9 mouse cellular contexts compared by ENCODE assay signal in genomic region chr13:94595289-94595688, GRCm38 (mm10).
DNase-seq lines count a peak whose midpoint lies in the region; ATAC-seq lines count a peak whose summit lies in the region.
"Had no signal": no experiment of that assay in that cellular context is flagged by ENCODE, and none has a peak within 500 bp of the region (broad histone marks: within the 10 kb centered on the region; RNA-seq: fewer than 3 reads in every experiment).

No protein-coding gene starts in this region.

- no peaks in the 10 kb centered on the region for H3K36me3 ChIP-seq in forebrain, embryonic 14.5 days (ENCODE audit: control insufficient read depth, insufficient read depth, low read length)
- H3K36me3 ChIP-seq in limb, embryonic 15.5 days: no peaks in the 10 kb centered on the region
- H3K36me3 ChIP-seq: G1E had no signal

- ATAC-seq in forebrain, embryonic 14.5 days: peak; percentile 74
- ATAC-seq in limb, embryonic 15.5 days (ENCODE audit: insufficient number of reproducible peaks, low FRiP score, low TSS enrichment, low read depth): no peak

- DNase-seq in retina, postnatal 1 day: peak; percentile 16
- DNase-seq in retina, embryonic 14.5 days (ENCODE audit: low spot score): no peak
- DNase-seq in forebrain, embryonic 14.5 days (ENCODE audit: low spot score): peak; percentile 37
- no peak for DNase-seq in gastrocnemius, adult 8-10 months (ENCODE audit: low spot score in 2 of 2)
- no peak for DNase-seq in left cerebral cortex, adult 8-10 months (ENCODE audit: low spot score in 2 of 2)
- DNase-seq in layer of hippocampus, postnatal 25 days (ENCODE audit: extremely low spot score in 1 of 2, low spot score in 1 of 2): no peak
- DNase-seq: right cerebral cortex, postnatal 25 days had no signal

- peaks cover 72% of the 10 kb centered on the region for H3K27me3 ChIP-seq in forebrain, embryonic 14.5 days (replicated peaks; ENCODE audit: control insufficient read depth, insufficient read depth, low read length)
- peaks cover 60% of the 10 kb centered on the region for H3K27me3 ChIP-seq in limb, embryonic 15.5 days

- H3K4me1 ChIP-seq in forebrain, embryonic 14.5 days (ENCODE audit: control insufficient read depth, insufficient read depth, low read length): peaks cover 5% of the 10 kb centered on the region; the same call in 1 of the 2 replicates
- peaks cover 17% of the 10 kb centered on the region for H3K4me1 ChIP-seq in limb, embryonic 15.5 days

- H3K27ac ChIP-seq in forebrain, embryonic 14.5 days (ENCODE audit: low read depth, low read length): no peak overlapping the region
- no peak overlapping the region for H3K27ac ChIP-seq in limb, embryonic 15.5 days

- H3K9ac ChIP-seq in forebrain, embryonic 14.5 days (ENCODE audit: low read length): no peak overlapping the region
- no peak overlapping the region for H3K9ac ChIP-seq in limb, embryonic 15.5 days

- no peak overlapping the region for H3K4me3 ChIP-seq in forebrain, embryonic 14.5 days (ENCODE audit: low read depth, low read length)
- H3K4me3 ChIP-seq in limb, embryonic 15.5 days: no peak overlapping the region; the same call in 1 of the 2 replicates

- H3K4me2 ChIP-seq in forebrain, embryonic 14.5 days (ENCODE audit: low read length): peak overlapping the region; percentile 37
- H3K4me2 ChIP-seq in limb, embryonic 15.5 days: peak overlapping the region; percentile 49

- H3K9me3 ChIP-seq in forebrain, embryonic 14.5 days (replicated peaks; ENCODE audit: control insufficient read depth, low read length): no peaks in the 10 kb centered on the region
- H3K9me3 ChIP-seq in limb, embryonic 15.5 days: no peaks in the 10 kb centered on the region
- H3K9me3 ChIP-seq: G1E had no signal

- WGBS in forebrain, embryonic 14.5 days: 2% methylated on average over 14 of the region's 14 CpGs
- WGBS in limb, embryonic 15.5 days: 7% methylated on average over 14 of the region's 14 CpGs

Comparison
In these comparisons a context has a peak if more than half of its experiments do, and no peak if none do; other contexts are left out.
1. DNase-seq: peak in retina, postnatal 1 day (single experiment) and forebrain, embryonic 14.5 days (single experiment); none in retina, embryonic 14.5 days (single experiment), gastrocnemius, adult 8-10 months (0 of 2), left cerebral cortex, adult 8-10 months (0 of 2) and layer of hippocampus, postnatal 25 days (0 of 2).